Mouse (Mus musculus) forebrain, embryonic 13.5 days (tissue): ENCODE results near the gene Cbarp. TPM values are rescaled to one million over a fixed set of nuclear protein-coding genes. Genes with fewer than 3 reads are reported as not detected.
"Not testable (repeated sequence)": the region's sequence is repeated elsewhere in the genome, so short reads cannot be mapped to it uniquely, and the experiment has no call there.

Source experiments
- ATAC-seq: fragments of 200-750 bp; cut with Nextera tagmentation; 2 replicates; pipeline ENCODE4 v1.8.0; 2017
- H3K27ac ChIP-seq: fragments of 300-500 bp; sonication (generic); 2 replicates; pipeline ENCODE4 v1.5.1; 2015; ENCODE audit warnings: inconsistent platforms, mild to moderate bottlenecking, moderate library complexity
- H3K27me3 ChIP-seq: fragments of 300-500 bp; sonication (generic); 2 replicates; pipeline ENCODE4 v1.6.1; 2015; ENCODE audit warnings: mild to moderate bottlenecking, inconsistent platforms
- H3K36me3 ChIP-seq: fragments of 300-500 bp; sonication (generic); 2 replicates; pipeline ENCODE4 v1.6.1; 2015; ENCODE audit warnings: mild to moderate bottlenecking, inconsistent platforms; ENCODE audit not compliant: poor library complexity, severe bottlenecking
- H3K4me1 ChIP-seq: fragments of 300-500 bp; sonication (generic); 2 replicates; pipeline ENCODE4 v1.6.1; 2015; ENCODE audit warnings: inconsistent platforms
- H3K4me2 ChIP-seq: fragments of 300-500 bp; sonication (generic); 2 replicates; pipeline ENCODE4 v1.6.1; 2015; ENCODE audit warnings: inconsistent platforms, mild to moderate bottlenecking, moderate library complexity
- H3K4me3 ChIP-seq: fragments of 300-500 bp; sonication (generic); 2 replicates; pipeline ENCODE4 v1.5.1; 2015; ENCODE audit warnings: mild to moderate bottlenecking, inconsistent platforms
- H3K9ac ChIP-seq: fragments of 300-500 bp; sonication (generic); 2 replicates; pipeline ENCODE4 v1.6.1; 2015; ENCODE audit warnings: mild to moderate bottlenecking, inconsistent platforms
- H3K9me3 ChIP-seq: fragments of 300-500 bp; sonication (generic); replicated peaks from 2 replicates; pipeline ENCODE4 v1.6.1; 2016; ENCODE audit warnings: inconsistent platforms
- WGBS: fragments of 180-500 bp; shearing (Covaris S2); methylation state at CpG from one replicate; pipeline ENCODE4 v1.1.7; 2015; 5-methylcytosine and 5-hydroxymethylcytosine counted together
- polyA plus RNA-seq: library from polyadenylated mRNA; unstranded; fragments of >200 nt; fragmentation: Nextera tagmentation; extraction: Ambion mirVana; gene quantifications from 2 replicates; pipeline ENCODE4 v1.2.1, GENCODE M21; 2015

Cbarp gene
- polyA plus RNA-seq, 1 experiment from 2014 or later: 21.2 TPM

- peak overlapping the region; percentile 100 for H3K9ac ChIP-seq
- peak overlapping the region; percentile 90 for H3K4me3 ChIP-seq
- H3K27ac ChIP-seq: peak overlapping the region; percentile 99
- peaks cover 33% of the 10 kb centered on the region for H3K36me3 ChIP-seq
- H3K9me3 ChIP-seq: no peaks in the 10 kb centered on the region
- peak; percentile 32 for ATAC-seq
- H3K27me3 ChIP-seq: no peaks in the 10 kb centered on the region
- peaks cover 69% of the 10 kb centered on the region for H3K4me1 ChIP-seq
- WGBS: under 1% methylated on average over 46 of the region's 48 CpGs
- H3K4me2 ChIP-seq: peak overlapping the region; percentile 79
Measured at GRCm38 (mm10) chr10:80168038-80168661, 27.5 kb upstream of the Cbarp start.

GRCm38 (mm10) chr10:80167460-80168037 is 26.9 kb upstream of the Cbarp start:
- Histone ChIP-seq H3K36me3 (peaks cover 33% of the 10 kb centered on the region), H3K4me2 (peak overlapping the region; percentile 79), H3K27me3 (no peaks in the 10 kb centered on the region), H3K9me3 (no peaks in the 10 kb centered on the region), H3K4me3 (peak overlapping the region; percentile 90), H3K9ac (peak overlapping the region; percentile 100), H3K4me1 (peaks cover 66% of the 10 kb centered on the region), H3K27ac (peak overlapping the region; percentile 99)
- under 1% methylated on average over 50 of the region's 55 CpGs for WGBS
- ATAC-seq: peak; percentile 91

- H3K36me3 ChIP-seq: peaks cover 19% of the 10 kb centered on the region
- H3K4me2 ChIP-seq: peak overlapping the region; percentile 79
- H3K27me3 ChIP-seq, ATAC-seq, H3K9me3 ChIP-seq: not testable (repeated sequence)
- H3K27ac ChIP-seq: peak overlapping the region; percentile 72
- peak overlapping the region; percentile 48 for H3K9ac ChIP-seq
- peaks cover 59% of the 10 kb centered on the region for H3K4me1 ChIP-seq
- WGBS: 88% methylated on average over 4 of the region's 4 CpGs
- peak overlapping the region; percentile 41 for H3K4me3 ChIP-seq
Measured at GRCm38 (mm10) chr10:80166136-80166535, 25.5 kb upstream of the Cbarp start.

- Histone ChIP-seq H3K27ac (peak within 1 kb of the TSS; percentile 84), H3K4me2 (peak within 1 kb of the TSS; percentile 79), H3K9me3 (no peaks in the 10 kb centered on the region), H3K4me3 (peak within 1 kb of the TSS; percentile 90), H3K27me3 (no peaks in the 10 kb centered on the region), H3K4me1 (peaks cover 62% of the 10 kb centered on the region), H3K36me3 (peaks cover 14% of the 10 kb centered on the region), H3K9ac (peak within 1 kb of the TSS; percentile 100)
- WGBS: 13% methylated on average over 20 of the region's 20 CpGs
- ATAC-seq: no peak
Measured at GRCm38 (mm10) chr10:80165392-80166128, 24.9 kb upstream of the Cbarp start, which contains the start of gene Cirbp. Gene Cirbp (plus strand): TSS chr10:80165985.

GRCm38 (mm10) chr10:80164998-80165344 is 24.3 kb upstream of the Cbarp start:
- Histone ChIP-seq H3K27ac (peak overlapping the region; percentile 67), H3K9ac (peak overlapping the region; percentile 72), H3K4me3 (peak overlapping the region; percentile 41), H3K27me3 (no peaks in the 10 kb centered on the region), H3K36me3 (peaks cover 8% of the 10 kb centered on the region), H3K9me3 (no peaks in the 10 kb centered on the region), H3K4me1 (peaks cover 63% of the 10 kb centered on the region), H3K4me2 (peak overlapping the region; percentile 79)
- ATAC-seq: peak; percentile 36
- under 1% methylated on average over 17 of the region's 17 CpGs for WGBS

GRCm38 (mm10) chr10:80164161-80164997 is 23.7 kb upstream of the Cbarp start:
- peak overlapping the region; percentile 41 for H3K4me3 ChIP-seq
- WGBS: 9% methylated on average over 44 of the region's 44 CpGs
- no peak for ATAC-seq
- H3K27ac ChIP-seq: peak overlapping the region; percentile 67
- H3K4me1 ChIP-seq: peaks cover 60% of the 10 kb centered on the region
- peak overlapping the region; percentile 72 for H3K9ac ChIP-seq
- H3K4me2 ChIP-seq: peak overlapping the region; percentile 79
- H3K27me3 ChIP-seq: no peaks in the 10 kb centered on the region
- peaks cover 2% of the 10 kb centered on the region; the same call in 1 of the 2 replicates for H3K36me3 ChIP-seq
- no peaks in the 10 kb centered on the region for H3K9me3 ChIP-seq

- Histone ChIP-seq H3K27me3 (no peaks in the 10 kb centered on the region), H3K9me3 (no peaks in the 10 kb centered on the region), H3K4me3 (peak overlapping the region; percentile 41; the same call in 1 of the 2 replicates), H3K27ac (no peak overlapping the region), H3K9ac (no peak overlapping the region), H3K36me3 (peaks cover under 1% of the 10 kb centered on the region; the same call in 1 of the 2 replicates), H3K4me2 (peak overlapping the region; percentile 79), H3K4me1 (peaks cover 60% of the 10 kb centered on the region)
- no peak for ATAC-seq
- 78% methylated on average over 8 of the region's 8 CpGs for WGBS
Measured at GRCm38 (mm10) chr10:80163721-80164120, 23.1 kb upstream of the Cbarp start.

GRCm38 (mm10) chr10:80162716-80163299 is 22.2 kb upstream of the Cbarp start:
- Histone ChIP-seq H3K4me3 (no peak overlapping the region), H3K36me3 (peaks cover 9% of the 10 kb centered on the region), H3K4me2 (no peak overlapping the region), H3K27ac (no peak overlapping the region), H3K4me1 (peaks cover 65% of the 10 kb centered on the region), H3K27me3 (no peaks in the 10 kb centered on the region), H3K9me3 (no peaks in the 10 kb centered on the region), H3K9ac (peak overlapping the region; percentile 21)
- ATAC-seq: no peak
- WGBS: 86% methylated on average over 6 of the region's 6 CpGs

- Histone ChIP-seq H3K4me1 (peaks cover 70% of the 10 kb centered on the region), H3K27me3 (no peaks in the 10 kb centered on the region), H3K27ac (no peak overlapping the region), H3K9me3 (no peaks in the 10 kb centered on the region), H3K4me3 (no peak overlapping the region), H3K9ac (no peak overlapping the region), H3K4me2 (no peak overlapping the region), H3K36me3 (peaks cover 13% of the 10 kb centered on the region)
- no peak for ATAC-seq
- WGBS: 84% methylated on average over 3 of the region's 3 CpGs
Measured at GRCm38 (mm10) chr10:80162243-80162608, 21.6 kb upstream of the Cbarp start.

GRCm38 (mm10) chr10:80161522-80162242 is 21.0 kb upstream of the Cbarp start:
- Histone ChIP-seq H3K4me1 (peaks cover 71% of the 10 kb centered on the region), H3K27ac (peak overlapping the region; percentile 25; the same call in 1 of the 2 replicates), H3K27me3 (no peaks in the 10 kb centered on the region), H3K36me3 (peaks cover 19% of the 10 kb centered on the region), H3K4me3 (no peak overlapping the region), H3K9ac (peak overlapping the region; percentile 54; the same call in 1 of the 2 replicates), H3K4me2 (peak overlapping the region; percentile 68; the same call in 1 of the 2 replicates), H3K9me3 (no peaks in the 10 kb centered on the region)
- 21% methylated on average over 5 of the region's 7 CpGs for WGBS
- no peak for ATAC-seq
